Mouse (Mus musculus): Measurements from ENCODE around the gene Lrmda.

DNA sequence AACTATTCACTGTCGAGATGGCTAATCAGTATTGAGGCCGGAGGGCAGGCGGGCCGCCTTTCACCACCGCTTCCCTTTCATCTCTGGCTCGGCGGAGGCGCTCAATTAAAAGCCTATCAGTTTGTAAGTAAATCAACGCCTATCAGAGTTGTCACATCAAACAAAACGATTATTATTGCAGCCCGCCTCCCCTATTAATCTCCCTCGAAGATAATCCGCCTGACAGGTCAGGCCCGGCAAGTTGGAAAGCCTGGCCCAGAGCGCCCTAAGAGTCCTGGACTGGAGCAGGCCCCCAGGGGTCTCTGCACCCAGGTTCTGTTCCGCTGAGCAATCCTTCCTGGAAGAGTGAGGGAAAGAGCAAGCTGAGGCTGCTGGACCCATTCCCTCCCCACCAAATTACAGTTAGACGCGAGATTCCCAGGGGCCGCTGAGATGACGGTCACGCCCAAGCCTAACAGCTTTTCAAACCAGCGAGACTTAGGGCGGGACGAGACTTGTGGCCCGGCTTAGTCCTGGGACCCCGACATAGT lies 28.2 kb upstream of the Lrmda start:
- TF ChIP-seq RAD21 (IDR thresholded peaks at IDR 0.05; ENCODE audit: low read depth, low read length) (no peak), POLR2A (IDR thresholded peaks at IDR 0.05; ENCODE audit: control insufficient read depth in 1 of 2, insufficient read depth in 1 of 2, low read depth in 1 of 2, low read length in 2 of 2, poor library complexity in 1 of 2) (no peak)
